Mouse (Mus musculus) gastrocnemius, postnatal 4 days (tissue): Measurements from ENCODE around the gene Odc1. TPM values are rescaled to one million over a fixed set of nuclear protein-coding genes. Genes with fewer than 3 reads are reported as not detected.
"Not testable (repeated sequence)": the region's sequence is repeated elsewhere in the genome, so short reads cannot be mapped to it uniquely, and the experiment has no call there.

ENCODE experiments used
- DNase-seq, 2 experiments: peaks; one replicate each; pipeline ENCODE4 v3.0.0; 2021 to 2022; ENCODE audit warnings: low spot score in 2 of 2, mixed read lengths in 2 of 2
- total RNA-seq, 2 experiments: library from RNA; stranded (reverse); gene quantifications; 2 replicates each; pipeline ENCODE4 v1.2.3; 2021

Gene Odc1
- total RNA-seq, 2 experiments from 2014 or later, result 126 to 127 TPM

- no peak for DNase-seq
These were observed 3.9 kb downstream of the Odc1 start for GRCm38 (mm10) chr12:17548505-17548904.

GRCm38 (mm10) chr12:17549421-17549820 is 4.8 kb downstream of the Odc1 start:
- not testable (repeated sequence) for DNase-seq

- no peak for DNase-seq
These were observed 6.8 kb downstream of the Odc1 start for GRCm38 (mm10) chr12:17551208-17551995.

- DNase-seq, result no peak
These were observed 7.8 kb downstream of the Odc1 start for GRCm38 (mm10) chr12:17552420-17552819.

- DNase-seq, result no peak
These were observed 8.4 kb downstream of the Odc1 start for GRCm38 (mm10) chr12:17552949-17553348.

- DNase-seq, result no peak
These were observed 9.0 kb downstream of the Odc1 start for GRCm38 (mm10) chr12:17553627-17554026.

- DNase-seq, result peak; percentile 90 to 92
These were observed 9.8 kb downstream of the Odc1 start for GRCm38 (mm10) chr12:17554200-17554951.

GRCm38 (mm10) chr12:17556430-17557343 is 12.1 kb downstream of the Odc1 start:
- peak; percentile 55 to 74 for DNase-seq

GRCm38 (mm10) chr12:17557344-17557966 is 12.9 kb downstream of the Odc1 start:
- DNase-seq, result no peak

- peak in 1 of 2 experiments; percentile 34 for DNase-seq
These were observed 13.4 kb downstream of the Odc1 start for GRCm38 (mm10) chr12:17557967-17558345.

- DNase-seq, result no peak
These were observed 17.8 kb downstream of the Odc1 start for GRCm38 (mm10) chr12:17562396-17562795.

- no peak for DNase-seq
These were observed 20.9 kb downstream of the Odc1 start for GRCm38 (mm10) chr12:17565393-17566045.

- no peak for DNase-seq
These were observed 21.4 kb downstream of the Odc1 start for GRCm38 (mm10) chr12:17566046-17566408.

GRCm38 (mm10) chr12:17568564-17568963 is 24.0 kb downstream of the Odc1 start:
- no peak for DNase-seq

GRCm38 (mm10) chr12:17574591-17574990 is 30.0 kb downstream of the Odc1 start:
- no peak for DNase-seq

- no peak for DNase-seq
These were observed 30.7 kb downstream of the Odc1 start for GRCm38 (mm10) chr12:17575156-17575910.

- DNase-seq, result peak in 1 of 2 experiments; percentile 32
These were observed 31.4 kb downstream of the Odc1 start for GRCm38 (mm10) chr12:17576041-17576440.

- no peak for DNase-seq
These were observed 34.0 kb downstream of the Odc1 start for GRCm38 (mm10) chr12:17578601-17579000.

- DNase-seq, result no peak
These were observed 36.4 kb downstream of the Odc1 start for GRCm38 (mm10) chr12:17581001-17581400.

- no peak for DNase-seq
These were observed 37.8 kb downstream of the Odc1 start for GRCm38 (mm10) chr12:17582406-17582805.
